15 mouse cellular contexts compared by ENCODE assay signal in genomic region chr11:101065002-101065401, GRCm38 (mm10). TPM values are rescaled to one million over a fixed set of nuclear protein-coding genes. Genes with fewer than 3 reads are reported as not detected.
DNase-seq lines count a peak whose midpoint lies in the region; ATAC-seq and TF ChIP-seq lines count a peak whose summit lies in the region.
"Had no signal": no experiment of that assay in that cellular context is flagged by ENCODE, and none has a peak within 500 bp of the region (broad histone marks: within the 10 kb centered on the region; RNA-seq: fewer than 3 reads in every experiment).

No protein-coding gene starts in this region.

- peaks cover 66% of the 10 kb centered on the region for H3K4me1 ChIP-seq in heart, embryonic 16.5 days (ENCODE audit: control insufficient read depth, insufficient read depth, low read length)
- H3K4me1 ChIP-seq in thymus, adult 2 months (replicated peaks; ENCODE audit: control insufficient read depth, insufficient read depth, low read length), result peaks cover 55% of the 10 kb centered on the region
- peaks cover 5% of the 10 kb centered on the region; the same call in 1 of the 2 replicates for H3K4me1 ChIP-seq in midbrain, embryonic 16.5 days (ENCODE audit: control insufficient read depth, insufficient read depth, low read length)

- no peak for TF ChIP-seq POLR2A in thymus, adult 2 months (IDR thresholded peaks at IDR 0.05; ENCODE audit: control insufficient read depth, extremely low read depth, insufficient read depth, low read length, poor library complexity)

- H3K27me3 ChIP-seq in heart, embryonic 16.5 days (ENCODE audit: control insufficient read depth, insufficient read depth, low read length), result no peaks in the 10 kb centered on the region
- no peaks in the 10 kb centered on the region for H3K27me3 ChIP-seq in thymus, adult 2 months (ENCODE audit: control insufficient read depth, insufficient read depth, low read length)
- no peaks in the 10 kb centered on the region for H3K27me3 ChIP-seq in midbrain, embryonic 16.5 days (ENCODE audit: control insufficient read depth, insufficient read depth, low read depth, low read length)
- H3K27me3 ChIP-seq: Patski had no signal

- no peaks in the 10 kb centered on the region for H3K9me3 ChIP-seq in heart, embryonic 16.5 days (replicated peaks; ENCODE audit: control insufficient read depth, low read length)
- H3K9me3 ChIP-seq in midbrain, embryonic 16.5 days (replicated peaks; ENCODE audit: control insufficient read depth, low read length, poor library complexity, severe bottlenecking), result no peaks in the 10 kb centered on the region

- peak; percentile 75 to 89 for DNase-seq in adrenal gland, adult (ENCODE audit: inconsistent age in 2 of 2, low spot score in 1 of 2)
- no peak for DNase-seq in adrenal gland, postnatal 4 days (ENCODE audit: low spot score in 2 of 2)
- DNase-seq in heart, adult 11 months, result no peak
- DNase-seq in thymus, adult 2 months, result no peak
- DNase-seq in thymus, postnatal 4 days, result no peak
- no peak for DNase-seq in c-Kit-positive CD71-positive TER-119-positive erythroid progenitor cells, embryonic 14.5 days (ENCODE audit: low spot score)
- DNase-seq: cerebellum, adult 2 months; embryo, embryonic 11 days; kidney, adult 11 months; right cerebral cortex, postnatal 4 days had no signal

- no peak overlapping the region for H3K4me2 ChIP-seq in heart, embryonic 16.5 days (ENCODE audit: low read depth, low read length)
- no peak overlapping the region for H3K4me2 ChIP-seq in midbrain, embryonic 16.5 days (ENCODE audit: low read length)

- H3K4me3 ChIP-seq in heart, embryonic 16.5 days (ENCODE audit: low read length), result no peak overlapping the region
- no peak overlapping the region for H3K4me3 ChIP-seq in thymus, adult 2 months (ENCODE audit: control insufficient read depth, insufficient read depth, low read length)
- H3K4me3 ChIP-seq in midbrain, embryonic 16.5 days (ENCODE audit: low read depth, low read length), result no peak overlapping the region
- H3K4me3 ChIP-seq: myocyte had no signal

- peak overlapping the region; percentile 95 for H3K27ac ChIP-seq in heart, embryonic 16.5 days (ENCODE audit: low read length)
- peak overlapping the region; percentile 6; the same call in 1 of the 2 replicates for H3K27ac ChIP-seq in thymus, adult 2 months (ENCODE audit: control insufficient read depth, insufficient read depth, low read length)
- H3K27ac ChIP-seq in midbrain, embryonic 16.5 days (ENCODE audit: low read length), result no peak overlapping the region

- H3K9ac ChIP-seq in heart, embryonic 16.5 days (ENCODE audit: low read length), result 0 out of 2 replicates have a peak overlapping the region, but pooled peaks have one; percentile 10
- H3K9ac ChIP-seq in midbrain, embryonic 16.5 days (ENCODE audit: low read depth, low read length), result no peak overlapping the region

- no peak for ATAC-seq in heart, embryonic 16.5 days (replicated peaks; ENCODE audit: extremely low read depth, insufficient read depth, low FRiP score)
- no peak for ATAC-seq in midbrain, embryonic 16.5 days
- ATAC-seq: Patski had no signal

- TF ChIP-seq CTCF in thymus, adult 2 months (IDR thresholded peaks at IDR 0.05; ENCODE audit: borderline replicate concordance, control insufficient read depth, extremely low read depth, insufficient read depth, low read length, poor library complexity), result no peak

- WGBS in heart, embryonic 16.5 days, result 80% methylated on average over 9 of the region's 9 CpGs
- WGBS in thymus, adult 2 months, result 90% methylated on average over 9 of the region's 9 CpGs
- WGBS in midbrain, embryonic 16.5 days, result 92% methylated on average over 9 of the region's 9 CpGs

- H3K36me3 ChIP-seq in heart, embryonic 16.5 days (ENCODE audit: control insufficient read depth, insufficient read depth), result no peaks in the 10 kb centered on the region
- H3K36me3 ChIP-seq in thymus, adult 2 months (ENCODE audit: control insufficient read depth, insufficient read depth, low read length), result no peaks in the 10 kb centered on the region
- H3K36me3 ChIP-seq in midbrain, embryonic 16.5 days (ENCODE audit: control insufficient read depth, insufficient read depth, low read length), result peaks cover 21% of the 10 kb centered on the region

RNA-seq across cellular contexts. Expression of gene Naglu, which starts 4.8 kb away (rescaled TPM):
- total RNA-seq in adrenal gland, postnatal 4 days (2021), result 10 to 100 TPM; 36.9 to 37.8 TPM
- polyA plus RNA-seq in heart, embryonic 16.5 days (2015; fragmentation: Nextera tagmentation; extraction: Ambion mirVana), result 11.5 and 13.1 TPM in 2 replicates
- polyA plus RNA-seq in thymus, adult 2 months (2012; rRNA removed), result 24.3 and 25.2 TPM in 2 replicates
- polyA plus RNA-seq in midbrain, embryonic 16.5 days (2015; fragmentation: Nextera tagmentation; extraction: Ambion mirVana), result 13.2 and 14.2 TPM in 2 replicates

RNA-seq across cellular contexts. Expression of gene Hsd17b1, which starts 13.2 kb away (rescaled TPM):
- total RNA-seq in adrenal gland, postnatal 4 days (2021), result under 1 TPM; 0.50 to 0.62 TPM
- 0.21 and 0.28 TPM in 2 replicates for polyA plus RNA-seq in heart, embryonic 16.5 days (2015; fragmentation: Nextera tagmentation; extraction: Ambion mirVana)
- polyA plus RNA-seq in thymus, adult 2 months (2012; rRNA removed), result 0.40 and 0.93 TPM in 2 replicates
- 0.21 and 0.49 TPM in 2 replicates for polyA plus RNA-seq in midbrain, embryonic 16.5 days (2015; fragmentation: Nextera tagmentation; extraction: Ambion mirVana)
- polyA plus RNA-seq: stomach, embryonic 14.5 days had no signal

RNA-seq across cellular contexts. Expression of gene Coasy, which starts 17.4 kb away (rescaled TPM):
- total RNA-seq in adrenal gland, postnatal 4 days (2021), result 10 to 100 TPM; 59.8 to 65.6 TPM
- 29.9 and 30.0 TPM in 2 replicates for polyA plus RNA-seq in heart, embryonic 16.5 days (2015; fragmentation: Nextera tagmentation; extraction: Ambion mirVana)
- polyA plus RNA-seq in thymus, adult 2 months (2012; rRNA removed), result 68.5 and 74.2 TPM in 2 replicates
- 42.0 and 43.5 TPM in 2 replicates for polyA plus RNA-seq in midbrain, embryonic 16.5 days (2015; fragmentation: Nextera tagmentation; extraction: Ambion mirVana)

RNA-seq across cellular contexts. Expression of gene Mlx, which starts 22.1 kb away (rescaled TPM):
- 10 to 100 TPM; 27.3 to 27.5 TPM for total RNA-seq in adrenal gland, postnatal 4 days (2021)
- polyA plus RNA-seq in heart, embryonic 16.5 days (2015; fragmentation: Nextera tagmentation; extraction: Ambion mirVana), result 38.6 and 41.7 TPM in 2 replicates
- polyA plus RNA-seq in thymus, adult 2 months (2012; rRNA removed), result 79.1 and 110 TPM in 2 replicates
- polyA plus RNA-seq in midbrain, embryonic 16.5 days (2015; fragmentation: Nextera tagmentation; extraction: Ambion mirVana), result 93.8 and 96.5 TPM in 2 replicates

RNA-seq across cellular contexts. Expression of gene Psmc3ip, which starts 30.2 kb away (rescaled TPM):
- 10 to 100 TPM; 10.3 to 11.9 TPM for total RNA-seq in adrenal gland, postnatal 4 days (2021)
- 22.6 and 25.7 TPM in 2 replicates for polyA plus RNA-seq in heart, embryonic 16.5 days (2015; fragmentation: Nextera tagmentation; extraction: Ambion mirVana)
- polyA plus RNA-seq in thymus, adult 2 months (2012; rRNA removed), result 6.0 and 6.1 TPM in 2 replicates
- polyA plus RNA-seq in midbrain, embryonic 16.5 days (2015; fragmentation: Nextera tagmentation; extraction: Ambion mirVana), result 15.2 and 17.6 TPM in 2 replicates

Comparison
In these comparisons a context has a peak if more than half of its experiments do, and no peak if none do; other contexts are left out.
1. DNase-seq: peak in adrenal gland, adult (2 of 2); none in adrenal gland, postnatal 4 days (0 of 2), heart, adult 11 months (single experiment), thymus, adult 2 months (single experiment), thymus, postnatal 4 days (single experiment) and c-Kit-positive CD71-positive TER-119-positive erythroid progenitor cells, embryonic 14.5 days (single experiment).